Mouse (Mus musculus): ENCODE results near the gene Tent5b. TPM values are rescaled to one million over a fixed set of nuclear protein-coding genes. Genes with fewer than 3 reads are reported as not detected.
A peak's percentile ranks its signal among the peaks of the same experiment; 100 is the strongest.

Gene Tent5b
- polyA plus RNA-seq, 1 experiment from 2014 or later = 2.8 TPM

- Histone ChIP-seq H3K27ac (peak within 1 kb of the TSS; percentile 87), H3K4me2 (ENCODE audit: low read length) (peak within 1 kb of the TSS; percentile 52), H3K4me1 (replicated peaks; ENCODE audit: insufficient read depth, low read length) (no peaks in the 10 kb centered on the region), H3K9me3 (replicated peaks; ENCODE audit: low read length) (no peaks in the 10 kb centered on the region), H3K4me3 (replicated peaks; ENCODE audit: low read depth, low read length) (peak within 1 kb of the TSS; percentile 54), H3K9ac (ENCODE audit: low read depth, low read length) (peak within 1 kb of the TSS; percentile 73), H3K36me3 (ENCODE audit: insufficient read depth, low read length) (no peaks in the 10 kb centered on the region), H3K27me3 (ENCODE audit: insufficient read depth, low read length) (peaks cover 9% of the 10 kb centered on the region)
- peak; percentile 88 for ATAC-seq (replicated peaks; ENCODE audit: low FRiP score, low read depth)
- peak; percentile 23 for DNase-seq (ENCODE audit: low spot score)
- TF ChIP-seq CTCF (IDR thresholded peaks at IDR 0.05; ENCODE audit: low read depth) = no peak
- 3% methylated on average over 47 of the region's 69 CpGs for WGBS
Measured at GRCm38 (mm10) chr4:133518601-133519368, 38.9 kb downstream of the Tent5b start, which contains the start of gene Kdf1. Gene Kdf1 (plus strand): TSS chr4:133518963.

- no peaks in the 10 kb centered on the region for H3K9me3 ChIP-seq (replicated peaks; ENCODE audit: low read length)
- no peak for DNase-seq (ENCODE audit: low spot score)
- H3K4me1 ChIP-seq (replicated peaks; ENCODE audit: insufficient read depth, low read length) = no peaks in the 10 kb centered on the region
- peak overlapping the region; percentile 52 for H3K4me2 ChIP-seq (ENCODE audit: low read length)
- WGBS = 5% methylated on average over 25 of the region's 25 CpGs
- H3K9ac ChIP-seq (ENCODE audit: low read depth, low read length) = peak overlapping the region; percentile 73
- ATAC-seq (replicated peaks; ENCODE audit: low FRiP score, low read depth) = no peak
- peak overlapping the region; percentile 87 for H3K27ac ChIP-seq
- peak overlapping the region; percentile 54 for H3K4me3 ChIP-seq (replicated peaks; ENCODE audit: low read depth, low read length)
- H3K36me3 ChIP-seq (ENCODE audit: insufficient read depth, low read length) = no peaks in the 10 kb centered on the region
- peaks cover 9% of the 10 kb centered on the region for H3K27me3 ChIP-seq (ENCODE audit: insufficient read depth, low read length)
- TF ChIP-seq CTCF (IDR thresholded peaks at IDR 0.05; ENCODE audit: low read depth) = no peak
Measured at GRCm38 (mm10) chr4:133519369-133519665, 39.4 kb downstream of the Tent5b start.

GRCm38 (mm10) chr4:133521502-133521901, 41.6 kb downstream of the Tent5b start:
- ATAC-seq (replicated peaks; ENCODE audit: low FRiP score, low read depth) = no peak
- Histone ChIP-seq H3K36me3 (ENCODE audit: insufficient read depth, low read length) (no peaks in the 10 kb centered on the region), H3K4me3 (replicated peaks; ENCODE audit: low read depth, low read length) (no peak overlapping the region), H3K4me1 (replicated peaks; ENCODE audit: insufficient read depth, low read length) (no peaks in the 10 kb centered on the region), H3K9me3 (replicated peaks; ENCODE audit: low read length) (no peaks in the 10 kb centered on the region), H3K9ac (ENCODE audit: low read depth, low read length) (no peak overlapping the region), H3K27ac (no peak overlapping the region), H3K27me3 (ENCODE audit: insufficient read depth, low read length) (peaks cover 9% of the 10 kb centered on the region), H3K4me2 (ENCODE audit: low read length) (no peak overlapping the region)
- WGBS = 44% methylated on average over 2 of the region's 2 CpGs
- no peak for TF ChIP-seq CTCF (IDR thresholded peaks at IDR 0.05; ENCODE audit: low read depth)
- no peak for DNase-seq (ENCODE audit: low spot score)

- Histone ChIP-seq H3K27me3 (ENCODE audit: insufficient read depth, low read length) (no peaks in the 10 kb centered on the region), H3K27ac (no peak overlapping the region), H3K4me1 (replicated peaks; ENCODE audit: insufficient read depth, low read length) (no peaks in the 10 kb centered on the region), H3K4me2 (ENCODE audit: low read length) (no peak overlapping the region), H3K4me3 (replicated peaks; ENCODE audit: low read depth, low read length) (no peak overlapping the region), H3K9ac (ENCODE audit: low read depth, low read length) (no peak overlapping the region), H3K9me3 (replicated peaks; ENCODE audit: low read length) (no peaks in the 10 kb centered on the region), H3K36me3 (ENCODE audit: insufficient read depth, low read length) (peaks cover 30% of the 10 kb centered on the region)
- no peak for TF ChIP-seq CTCF (IDR thresholded peaks at IDR 0.05; ENCODE audit: low read depth)
- WGBS = 72% methylated on average over 16 of the region's 16 CpGs
- ATAC-seq (replicated peaks; ENCODE audit: low FRiP score, low read depth) (0 out of 2 replicates have a peak, but pooled peaks have one; percentile 7), DNase-seq (ENCODE audit: low spot score) (no peak)
Measured at GRCm38 (mm10) chr4:133527788-133528187, 47.9 kb downstream of the Tent5b start.

- Histone ChIP-seq H3K27ac (no peak overlapping the region), H3K27me3 (ENCODE audit: insufficient read depth, low read length) (no peaks in the 10 kb centered on the region), H3K4me3 (replicated peaks; ENCODE audit: low read depth, low read length) (no peak overlapping the region), H3K4me2 (ENCODE audit: low read length) (no peak overlapping the region), H3K9ac (ENCODE audit: low read depth, low read length) (no peak overlapping the region), H3K9me3 (replicated peaks; ENCODE audit: low read length) (no peaks in the 10 kb centered on the region), H3K4me1 (replicated peaks; ENCODE audit: insufficient read depth, low read length) (no peaks in the 10 kb centered on the region), H3K36me3 (ENCODE audit: insufficient read depth, low read length) (peaks cover 59% of the 10 kb centered on the region)
- TF ChIP-seq CTCF (IDR thresholded peaks at IDR 0.05; ENCODE audit: low read depth) = peak; percentile 18; the same call in 1 of the 2 replicates
- DNase-seq (ENCODE audit: low spot score) (no peak), ATAC-seq (replicated peaks; ENCODE audit: low FRiP score, low read depth) (no peak)
- WGBS = 86% methylated on average over 3 of the region's 3 CpGs
Measured at GRCm38 (mm10) chr4:133532777-133533176, 52.8 kb downstream of the Tent5b start.

GRCm38 (mm10) chr4:133536081-133536480, 56.1 kb downstream of the Tent5b start:
- H3K27me3 ChIP-seq (ENCODE audit: insufficient read depth, low read length) = no peaks in the 10 kb centered on the region
- ATAC-seq (replicated peaks; ENCODE audit: low FRiP score, low read depth) (no peak; the same call in 1 of the 2 replicates), DNase-seq (ENCODE audit: low spot score) (no peak)
- peaks cover 61% of the 10 kb centered on the region for H3K36me3 ChIP-seq (ENCODE audit: insufficient read depth, low read length)
- H3K4me1 ChIP-seq (replicated peaks; ENCODE audit: insufficient read depth, low read length) = no peaks in the 10 kb centered on the region
- TF ChIP-seq CTCF (IDR thresholded peaks at IDR 0.05; ENCODE audit: low read depth) = no peak
- no peaks in the 10 kb centered on the region for H3K9me3 ChIP-seq (replicated peaks; ENCODE audit: low read length)
- no peak overlapping the region for H3K27ac ChIP-seq
- no peak overlapping the region for H3K4me2 ChIP-seq (ENCODE audit: low read length)
- WGBS = 86% methylated on average over 3 of the region's 3 CpGs
- H3K9ac ChIP-seq (ENCODE audit: low read depth, low read length) = no peak overlapping the region
- no peak overlapping the region for H3K4me3 ChIP-seq (replicated peaks; ENCODE audit: low read depth, low read length)
